Mouse (Mus musculus) adrenal gland (tissue): ENCODE results near the gene Col6a6.
"Not testable (repeated sequence)": the region's sequence is repeated elsewhere in the genome, so short reads cannot be mapped to it uniquely, and the experiment has no call there.

Experiments used
- intact Hi-C: fragments of 180-260 bp; cut with DNase I; formaldehyde crosslinking; loops from one replicate; pipeline ENCODE4 v1.15.1; 2025
- long read RNA-seq, 2 experiments: library from polyadenylated mRNA; unstranded; transcript quantifications; one replicate each; pipeline ENCODE4 v2.0.0; 2020; ENCODE audit warnings: borderline replicate concordance in 1 of 2; ENCODE audit not compliant: insufficient replicate concordance in 1 of 2

Col6a6 gene
- long read RNA-seq, experiment 1, result 0 reads
- long read RNA-seq, experiment 2, partial matches to known transcripts, result 0 of 1 reads
- long read RNA-seq, experiment 2, other reads (novel, unspliced or antisense), result 1 of 1 reads

GRCm38 (mm10) chr9:105827791-105828385 lies at the start of gene Col6a6:
TSS of gene Col6a6 (minus strand) at chr9:105828160.
- intact Hi-C loops, result no loop called here

- intact Hi-C loops, result no loop called here
These were observed 48.2 kb upstream of the Col6a6 start for GRCm38 (mm10) chr9:105876124-105876523.

- intact Hi-C loops, result no loop called here
These were observed 43.7 kb upstream of the Col6a6 start for GRCm38 (mm10) chr9:105871643-105872042.

- intact Hi-C loops, result loop anchor here (1.0 to 5.0 kb wide), 2 partner anchors 135 to 163 kb away; no protein-coding TSS in a partner anchor
These were observed 29.8 kb upstream of the Col6a6 start for GRCm38 (mm10) chr9:105857773-105858172.

GRCm38 (mm10) chr9:105852778-105853065 lies 24.8 kb upstream of the Col6a6 start:
- intact Hi-C loops, result no loop called here

- intact Hi-C loops, result no loop called here
These were observed 24.2 kb upstream of the Col6a6 start for GRCm38 (mm10) chr9:105852015-105852777.

GRCm38 (mm10) chr9:105851011-105851410 lies 23.1 kb upstream of the Col6a6 start:
- intact Hi-C loops, result no loop called here

- intact Hi-C loops, result no loop called here
These were observed 20.4 kb upstream of the Col6a6 start for GRCm38 (mm10) chr9:105848396-105848795.

GRCm38 (mm10) chr9:105847261-105847660 lies 19.3 kb upstream of the Col6a6 start:
- intact Hi-C loops, result no loop called here

- intact Hi-C loops, result not testable (repeated sequence)
These were observed 13.4 kb upstream of the Col6a6 start for GRCm38 (mm10) chr9:105841386-105841785.

- intact Hi-C loops, result no loop called here
These were observed 11.2 kb upstream of the Col6a6 start for GRCm38 (mm10) chr9:105839147-105839515.

- intact Hi-C loops, result no loop called here
These were observed 10.6 kb upstream of the Col6a6 start for GRCm38 (mm10) chr9:105838396-105839146.

GRCm38 (mm10) chr9:105835587-105835986 lies 7.6 kb upstream of the Col6a6 start:
- intact Hi-C loops, result no loop called here

GRCm38 (mm10) chr9:105834799-105835198 lies 6.8 kb upstream of the Col6a6 start:
- intact Hi-C loops, result no loop called here

- intact Hi-C loops, result no loop called here
These were observed 3.3 kb upstream of the Col6a6 start for GRCm38 (mm10) chr9:105831291-105831690.

GRCm38 (mm10) chr9:105827076-105827647 lies 798 bp downstream of the Col6a6 start:
- intact Hi-C loops, result no loop called here

- intact Hi-C loops, result no loop called here
These were observed 7.2 kb downstream of the Col6a6 start for GRCm38 (mm10) chr9:105820711-105821110.

- intact Hi-C loops, result no loop called here
These were observed 8.7 kb downstream of the Col6a6 start for GRCm38 (mm10) chr9:105819155-105819709.

- intact Hi-C loops, result no loop called here
These were observed 13.5 kb downstream of the Col6a6 start for GRCm38 (mm10) chr9:105814436-105814835.

- intact Hi-C loops, result no loop called here
These were observed 16.5 kb downstream of the Col6a6 start for GRCm38 (mm10) chr9:105811458-105811857.

- intact Hi-C loops, result no loop called here
These were observed 18.9 kb downstream of the Col6a6 start for GRCm38 (mm10) chr9:105808920-105809505.
